Mouse (Mus musculus): ENCODE data around the gene Grn.
"Not testable (repeated sequence)": the region's sequence is repeated elsewhere in the genome, so short reads cannot be mapped to it uniquely, and the experiment has no call there.

Gene Grn

GRCm38 (mm10) chr11:102430121-102431017 lies at the start of gene Grn:
Gene Grn, plus strand, starts transcription at chr11:102430315.
- peak; percentile 61 for DNase-seq

- DNase-seq: no peak
Measured at GRCm38 (mm10) chr11:102381341-102382100, 48.6 kb upstream of the Grn start.

- no peak for DNase-seq
Measured at GRCm38 (mm10) chr11:102382794-102383193, 47.3 kb upstream of the Grn start.

GRCm38 (mm10) chr11:102383365-102384136 lies 46.6 kb upstream of the Grn start:
- no peak for DNase-seq

- no peak for DNase-seq
Measured at GRCm38 (mm10) chr11:102384418-102384817, 45.7 kb upstream of the Grn start.

GRCm38 (mm10) chr11:102385075-102385474 lies 45.0 kb upstream of the Grn start:
- no peak for DNase-seq

GRCm38 (mm10) chr11:102386121-102386520 lies 44.0 kb upstream of the Grn start:
- DNase-seq: no peak

GRCm38 (mm10) chr11:102389436-102389835 lies 40.7 kb upstream of the Grn start:
- not testable (repeated sequence) for DNase-seq

GRCm38 (mm10) chr11:102392441-102393237 lies 37.5 kb upstream of the Grn start:
- DNase-seq: no peak

- peak; percentile 89 for DNase-seq
Measured at GRCm38 (mm10) chr11:102393238-102393634, 36.9 kb upstream of the Grn start, which contains the start of gene Rundc3a. Gene Rundc3a, plus strand, starts transcription at chr11:102393403.

- DNase-seq: peak; percentile 22
Measured at GRCm38 (mm10) chr11:102393719-102394420, 36.2 kb upstream of the Grn start.

GRCm38 (mm10) chr11:102394421-102395124 lies 35.5 kb upstream of the Grn start:
- no peak for DNase-seq

GRCm38 (mm10) chr11:102395250-102395649 lies 34.9 kb upstream of the Grn start:
- DNase-seq: no peak

- no peak for DNase-seq
Measured at GRCm38 (mm10) chr11:102396263-102396662, 33.9 kb upstream of the Grn start.

- no peak for DNase-seq
Measured at GRCm38 (mm10) chr11:102396671-102397141, 33.4 kb upstream of the Grn start.

- DNase-seq: no peak
Measured at GRCm38 (mm10) chr11:102398007-102398825, 31.9 kb upstream of the Grn start.

GRCm38 (mm10) chr11:102399107-102399506 lies 31.0 kb upstream of the Grn start:
- no peak for DNase-seq

GRCm38 (mm10) chr11:102399610-102400072 lies 30.5 kb upstream of the Grn start:
- no peak for DNase-seq

- no peak for DNase-seq
Measured at GRCm38 (mm10) chr11:102400513-102401084, 29.5 kb upstream of the Grn start.

Data from thymus, postnatal 25 days (tissue).